Mouse (Mus musculus): ENCODE data around the gene Gtf3c1. TPM values are rescaled to one million over a fixed set of nuclear protein-coding genes. Genes with fewer than 3 reads are reported as not detected.
A peak's percentile ranks its signal among the peaks of the same experiment; 100 is the strongest.
"Not testable (repeated sequence)": the region's sequence is repeated elsewhere in the genome, so short reads cannot be mapped to it uniquely, and the experiment has no call there.

Gene Gtf3c1
- polyA plus RNA-seq, 1 experiment from 2014 or later = 30.5 TPM

DNA sequence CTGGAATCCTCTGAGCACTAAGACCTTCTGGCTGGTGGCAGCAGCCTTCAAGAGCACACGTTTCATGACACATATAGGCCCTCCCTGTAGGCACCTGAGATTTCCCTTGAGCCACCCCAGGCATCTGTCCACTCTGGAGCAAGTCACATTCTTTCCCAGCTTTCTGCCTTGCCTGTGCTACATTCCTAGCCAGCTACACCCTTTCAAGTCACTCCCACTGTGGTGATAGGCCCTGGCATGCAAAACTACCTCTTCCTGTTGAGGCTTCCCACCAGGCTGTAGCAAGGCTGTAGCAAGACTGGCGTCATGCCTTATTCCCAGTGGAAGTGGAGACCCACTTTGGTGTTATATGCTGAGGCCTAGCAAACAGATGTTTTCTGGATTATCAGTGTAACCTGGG is 9.1 kb upstream of the Gtf3c1 start:
- peak overlapping the region; percentile 58 for H3K27ac ChIP-seq (ENCODE audit: low read length)
- no peaks in the 10 kb centered on the region for H3K27me3 ChIP-seq (ENCODE audit: control insufficient read depth, insufficient read depth, low read depth, low read length)
- H3K4me1 ChIP-seq (replicated peaks; ENCODE audit: control insufficient read depth, insufficient read depth, low read length) = peaks cover 17% of the 10 kb centered on the region
- H3K9ac ChIP-seq (ENCODE audit: low read length) = no peak overlapping the region
- no peak overlapping the region for H3K4me3 ChIP-seq (ENCODE audit: low read length)
- no peaks in the 10 kb centered on the region for H3K9me3 ChIP-seq (ENCODE audit: control insufficient read depth, low read length)
- no peaks in the 10 kb centered on the region for H3K36me3 ChIP-seq (ENCODE audit: control insufficient read depth, insufficient read depth, low read length)
- no peak overlapping the region for H3K4me2 ChIP-seq (ENCODE audit: low read depth, low read length)
- WGBS = 51% methylated on average over 2 of the region's 2 CpGs
- ATAC-seq (ENCODE audit: low read depth) = peak; percentile 83

DNA sequence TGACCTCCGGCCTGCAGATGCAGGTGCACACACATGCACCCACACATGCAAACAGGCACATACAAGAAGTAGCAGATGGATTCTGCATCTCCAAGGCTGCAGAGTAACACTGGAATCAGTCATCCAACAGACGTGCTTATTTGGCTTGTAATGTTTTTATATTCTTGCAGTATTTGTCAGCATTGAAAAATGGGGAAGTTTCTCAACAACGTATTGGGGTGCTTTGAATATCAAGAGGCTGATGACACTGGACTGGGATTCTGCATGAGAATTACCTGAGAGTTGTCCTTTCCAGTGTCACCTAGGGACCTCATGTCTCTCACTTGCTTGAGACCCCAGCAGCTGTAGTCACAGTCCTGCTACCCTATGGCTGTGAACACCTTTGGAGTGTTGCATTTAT is 7.2 kb upstream of the Gtf3c1 start:
- no peak for ATAC-seq (ENCODE audit: low read depth)
- Histone ChIP-seq H3K4me2 (ENCODE audit: low read depth, low read length) (no peak overlapping the region), H3K36me3 (ENCODE audit: control insufficient read depth, insufficient read depth, low read length) (no peaks in the 10 kb centered on the region), H3K9me3 (ENCODE audit: control insufficient read depth, low read length) (no peaks in the 10 kb centered on the region), H3K9ac (ENCODE audit: low read length) (no peak overlapping the region), H3K27ac (ENCODE audit: low read length) (no peak overlapping the region), H3K4me1 (replicated peaks; ENCODE audit: control insufficient read depth, insufficient read depth, low read length) (peaks cover 11% of the 10 kb centered on the region), H3K4me3 (ENCODE audit: low read length) (no peak overlapping the region), H3K27me3 (ENCODE audit: control insufficient read depth, insufficient read depth, low read depth, low read length) (no peaks in the 10 kb centered on the region)
- WGBS = 73% methylated on average over 3 of the region's 3 CpGs

DNA sequence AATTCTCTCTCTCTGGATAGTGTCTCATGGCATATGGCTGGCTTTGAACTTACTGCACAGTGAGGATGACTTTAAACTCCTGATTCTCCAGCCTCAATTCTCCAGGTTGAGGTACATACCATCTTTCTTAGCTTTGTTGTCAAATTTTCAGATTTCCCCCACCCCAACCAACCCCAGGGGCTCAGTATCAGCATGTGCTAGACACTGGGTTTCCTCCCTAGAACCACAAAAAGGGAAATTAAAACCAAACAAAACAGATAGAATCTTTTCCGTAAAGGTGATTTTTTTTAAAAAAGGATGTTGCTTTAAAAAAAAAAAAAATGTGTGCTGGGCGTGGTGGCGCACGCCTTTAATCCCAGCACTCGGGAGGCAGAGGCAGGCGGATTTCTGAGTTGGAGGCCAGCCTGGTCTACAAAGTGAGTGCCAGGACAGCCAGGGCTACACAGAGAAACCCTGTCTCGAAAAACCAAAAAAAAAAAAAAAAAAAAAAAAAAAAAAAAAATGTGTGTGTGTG is 6.0 kb upstream of the Gtf3c1 start:
- H3K4me1 ChIP-seq (replicated peaks; ENCODE audit: control insufficient read depth, insufficient read depth, low read length); H3K27ac ChIP-seq (ENCODE audit: low read length); ATAC-seq (ENCODE audit: low read depth); H3K4me3 ChIP-seq (ENCODE audit: low read length); H3K9ac ChIP-seq (ENCODE audit: low read length); H3K4me2 ChIP-seq (ENCODE audit: low read depth, low read length); H3K36me3 ChIP-seq (ENCODE audit: control insufficient read depth, insufficient read depth, low read length); H3K27me3 ChIP-seq (ENCODE audit: control insufficient read depth, insufficient read depth, low read depth, low read length); H3K9me3 ChIP-seq (ENCODE audit: control insufficient read depth, low read length): not testable (repeated sequence)
- WGBS = 89% methylated on average over 6 of the region's 7 CpGs

DNA sequence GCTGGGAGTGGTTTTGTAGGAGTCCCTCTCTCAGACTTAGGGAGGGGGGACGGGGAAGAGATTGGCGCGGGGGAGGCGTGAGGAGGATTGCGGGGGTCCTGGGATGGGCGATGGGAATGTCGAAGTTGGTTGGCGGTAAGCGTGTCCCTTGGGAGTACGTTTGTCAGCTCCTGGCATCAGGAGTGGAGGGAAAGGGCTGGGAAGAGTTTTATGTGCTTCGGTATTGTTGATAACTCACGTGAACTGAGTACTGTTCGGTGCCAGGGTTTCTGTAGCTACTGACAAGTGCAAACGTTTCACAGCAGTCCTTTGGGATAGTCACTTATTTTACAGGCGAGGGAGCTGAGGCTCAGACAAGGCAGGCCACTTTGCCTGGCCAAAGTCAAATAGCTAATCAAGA is 520 bp upstream of the Gtf3c1 start:
- Histone ChIP-seq H3K4me1 (replicated peaks; ENCODE audit: control insufficient read depth, insufficient read depth, low read length) (peaks cover 23% of the 10 kb centered on the region), H3K27ac (ENCODE audit: low read length) (peak overlapping the region; percentile 44), H3K9ac (ENCODE audit: low read length) (peak overlapping the region; percentile 93), H3K27me3 (ENCODE audit: control insufficient read depth, insufficient read depth, low read depth, low read length) (no peaks in the 10 kb centered on the region), H3K4me3 (ENCODE audit: low read length) (peak overlapping the region; percentile 90), H3K9me3 (ENCODE audit: control insufficient read depth, low read length) (no peaks in the 10 kb centered on the region), H3K36me3 (ENCODE audit: control insufficient read depth, insufficient read depth, low read length) (peaks cover 8% of the 10 kb centered on the region), H3K4me2 (ENCODE audit: low read depth, low read length) (peak overlapping the region; percentile 84)
- ATAC-seq (ENCODE audit: low read depth) = no peak; the same call in 1 of the 2 replicates
- under 1% methylated on average over 15 of the region's 15 CpGs for WGBS

DNA sequence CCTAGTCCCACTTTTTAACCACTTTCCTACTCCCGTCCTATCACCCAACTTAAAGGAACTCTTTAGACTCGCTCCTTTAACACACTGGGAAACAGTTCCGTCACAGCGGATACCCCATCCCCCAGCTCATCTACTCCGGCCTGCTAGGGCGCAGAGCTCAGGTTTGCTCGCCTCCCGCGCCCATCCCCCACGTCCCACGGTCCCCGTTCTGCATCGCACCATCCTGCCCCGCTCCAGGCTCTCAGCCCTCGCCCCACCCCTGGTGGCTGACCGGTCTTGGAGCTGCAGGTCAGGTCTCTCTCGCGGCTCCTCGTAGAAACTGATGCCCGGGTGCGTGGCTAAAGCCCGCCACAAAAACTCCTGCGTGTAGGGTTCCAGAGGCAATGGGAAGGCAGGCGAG is 394 bp downstream of the Gtf3c1 start:
- Histone ChIP-seq H3K9ac (ENCODE audit: low read length) (peak overlapping the region; percentile 93), H3K4me1 (replicated peaks; ENCODE audit: control insufficient read depth, insufficient read depth, low read length) (peaks cover 23% of the 10 kb centered on the region), H3K27me3 (ENCODE audit: control insufficient read depth, insufficient read depth, low read depth, low read length) (no peaks in the 10 kb centered on the region), H3K9me3 (ENCODE audit: control insufficient read depth, low read length) (no peaks in the 10 kb centered on the region), H3K27ac (ENCODE audit: low read length) (peak overlapping the region; percentile 93), H3K4me3 (ENCODE audit: low read length) (peak overlapping the region; percentile 90), H3K36me3 (ENCODE audit: control insufficient read depth, insufficient read depth, low read length) (peaks cover 15% of the 10 kb centered on the region), H3K4me2 (ENCODE audit: low read depth, low read length) (peak overlapping the region; percentile 74)
- ATAC-seq (ENCODE audit: low read depth) = peak; percentile 81
- WGBS = under 1% methylated on average over 24 of the region's 24 CpGs

DNA sequence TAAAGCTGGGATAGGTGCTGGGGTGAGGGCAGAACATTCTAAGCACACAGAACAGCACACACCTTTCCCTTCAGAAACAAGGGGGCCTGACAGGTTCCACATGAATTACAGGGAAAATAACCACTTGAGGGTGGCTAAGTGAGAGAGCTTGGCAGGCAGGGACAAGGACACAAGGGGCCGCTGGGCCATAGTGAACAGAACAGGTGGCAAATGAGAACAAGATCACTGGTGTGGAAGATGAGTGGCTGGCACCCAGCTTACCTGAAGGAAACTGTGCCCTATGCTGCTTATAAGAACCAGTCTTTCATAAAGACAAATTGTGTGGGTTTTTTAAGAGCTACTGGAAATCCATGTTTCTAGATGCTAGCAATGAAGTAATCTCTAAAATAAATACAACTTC is 4.8 kb downstream of the Gtf3c1 start:
- Histone ChIP-seq H3K27me3 (ENCODE audit: control insufficient read depth, insufficient read depth, low read depth, low read length) (no peaks in the 10 kb centered on the region), H3K9me3 (ENCODE audit: control insufficient read depth, low read length) (peaks cover 12% of the 10 kb centered on the region), H3K4me3 (ENCODE audit: low read length) (no peak overlapping the region), H3K4me1 (replicated peaks; ENCODE audit: control insufficient read depth, insufficient read depth, low read length) (peaks cover 17% of the 10 kb centered on the region), H3K9ac (ENCODE audit: low read length) (no peak overlapping the region), H3K36me3 (ENCODE audit: control insufficient read depth, insufficient read depth, low read length) (peaks cover 57% of the 10 kb centered on the region), H3K4me2 (ENCODE audit: low read depth, low read length) (no peak overlapping the region), H3K27ac (ENCODE audit: low read length) (no peak overlapping the region)
- 90% methylated on average over 1 of the region's 1 CpGs for WGBS
- ATAC-seq (ENCODE audit: low read depth) = no peak

DNA sequence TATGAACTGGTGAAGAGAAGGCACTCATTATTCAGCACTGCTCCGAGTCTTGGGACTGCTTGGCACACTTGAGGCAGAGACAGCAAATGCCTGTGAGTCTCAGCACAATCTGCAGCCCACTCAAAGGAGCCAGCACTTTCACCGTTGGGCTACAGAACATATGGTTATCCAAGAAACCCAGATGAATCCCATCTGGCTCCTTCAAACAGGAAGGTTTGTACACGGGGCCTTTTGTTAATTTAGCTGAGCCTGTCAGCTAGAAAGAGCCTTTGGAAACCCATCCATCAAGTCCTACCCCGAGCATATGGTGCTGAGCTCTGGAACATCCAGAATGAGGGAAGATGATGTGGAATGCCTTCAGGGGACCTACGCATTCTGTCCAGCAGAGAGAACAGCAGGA is 13.5 kb downstream of the Gtf3c1 start:
- H3K9ac ChIP-seq (ENCODE audit: low read length) = no peak overlapping the region
- H3K27ac ChIP-seq (ENCODE audit: low read length) = no peak overlapping the region
- H3K4me2 ChIP-seq (ENCODE audit: low read depth, low read length) = no peak overlapping the region
- 74% methylated on average over 5 of the region's 5 CpGs for WGBS
- peaks cover 9% of the 10 kb centered on the region for H3K9me3 ChIP-seq (ENCODE audit: control insufficient read depth, low read length)
- no peak overlapping the region for H3K4me3 ChIP-seq (ENCODE audit: low read length)
- no peaks in the 10 kb centered on the region for H3K4me1 ChIP-seq (replicated peaks; ENCODE audit: control insufficient read depth, insufficient read depth, low read length)
- no peak for ATAC-seq (ENCODE audit: low read depth)
- no peaks in the 10 kb centered on the region for H3K27me3 ChIP-seq (ENCODE audit: control insufficient read depth, insufficient read depth, low read depth, low read length)
- peaks cover 63% of the 10 kb centered on the region for H3K36me3 ChIP-seq (ENCODE audit: control insufficient read depth, insufficient read depth, low read length)

DNA sequence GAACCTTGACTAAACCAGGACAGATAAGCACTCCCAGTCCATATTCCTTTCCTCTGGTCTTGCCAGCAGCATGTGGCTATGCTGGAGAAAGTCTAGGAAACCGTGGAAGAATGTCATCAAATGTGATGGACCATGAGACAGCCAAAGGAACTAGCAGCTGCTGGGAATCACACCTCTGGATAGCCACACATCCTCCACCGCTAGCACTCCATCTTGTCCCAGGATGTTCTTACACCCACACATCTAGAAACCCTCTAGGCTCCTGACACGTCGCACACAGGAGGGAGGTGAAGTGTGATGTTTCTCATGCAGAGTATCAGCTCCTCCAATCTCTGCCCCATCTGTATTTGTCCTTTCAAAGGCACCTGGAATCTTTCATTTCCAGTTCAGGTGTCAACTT is 17.1 kb downstream of the Gtf3c1 start:
- Histone ChIP-seq H3K27me3 (ENCODE audit: control insufficient read depth, insufficient read depth, low read depth, low read length) (no peaks in the 10 kb centered on the region), H3K27ac (ENCODE audit: low read length) (no peak overlapping the region; the same call in 1 of the 2 replicates), H3K9ac (ENCODE audit: low read length) (no peak overlapping the region), H3K36me3 (ENCODE audit: control insufficient read depth, insufficient read depth, low read length) (peaks cover 43% of the 10 kb centered on the region), H3K4me1 (replicated peaks; ENCODE audit: control insufficient read depth, insufficient read depth, low read length) (no peaks in the 10 kb centered on the region), H3K4me2 (ENCODE audit: low read depth, low read length) (no peak overlapping the region), H3K9me3 (ENCODE audit: control insufficient read depth, low read length) (no peaks in the 10 kb centered on the region), H3K4me3 (ENCODE audit: low read length) (no peak overlapping the region)
- 81% methylated on average over 4 of the region's 4 CpGs for WGBS
- no peak for ATAC-seq (ENCODE audit: low read depth)

DNA sequence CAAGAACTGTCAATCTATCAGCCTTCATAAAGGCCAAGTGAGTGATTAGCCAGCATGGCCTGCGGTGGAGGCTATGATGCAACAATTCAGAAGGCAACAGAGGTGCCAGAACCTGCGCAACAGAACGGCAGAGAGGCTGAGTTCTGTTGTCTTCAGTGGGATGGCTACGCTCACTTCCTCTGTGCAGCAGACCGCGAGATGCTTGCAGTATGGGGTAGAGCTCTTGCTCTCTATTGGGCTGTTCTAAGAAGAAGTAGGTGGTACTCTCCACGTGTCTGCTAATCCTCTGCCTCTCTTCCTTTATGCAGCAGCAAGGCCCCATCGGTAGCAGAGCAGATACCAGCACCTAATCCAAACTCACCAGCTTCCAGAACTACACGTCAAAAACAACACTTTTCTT is 27.6 kb downstream of the Gtf3c1 start:
- no peak for ATAC-seq (ENCODE audit: low read depth)
- Histone ChIP-seq H3K4me3 (ENCODE audit: low read length) (no peak overlapping the region), H3K27ac (ENCODE audit: low read length) (no peak overlapping the region), H3K4me2 (ENCODE audit: low read depth, low read length) (no peak overlapping the region), H3K36me3 (ENCODE audit: control insufficient read depth, insufficient read depth, low read length) (peaks cover 49% of the 10 kb centered on the region), H3K4me1 (replicated peaks; ENCODE audit: control insufficient read depth, insufficient read depth, low read length) (no peaks in the 10 kb centered on the region), H3K9ac (ENCODE audit: low read length) (no peak overlapping the region), H3K27me3 (ENCODE audit: control insufficient read depth, insufficient read depth, low read depth, low read length) (no peaks in the 10 kb centered on the region), H3K9me3 (ENCODE audit: control insufficient read depth, low read length) (no peaks in the 10 kb centered on the region)
- WGBS = 90% methylated on average over 9 of the region's 9 CpGs

DNA sequence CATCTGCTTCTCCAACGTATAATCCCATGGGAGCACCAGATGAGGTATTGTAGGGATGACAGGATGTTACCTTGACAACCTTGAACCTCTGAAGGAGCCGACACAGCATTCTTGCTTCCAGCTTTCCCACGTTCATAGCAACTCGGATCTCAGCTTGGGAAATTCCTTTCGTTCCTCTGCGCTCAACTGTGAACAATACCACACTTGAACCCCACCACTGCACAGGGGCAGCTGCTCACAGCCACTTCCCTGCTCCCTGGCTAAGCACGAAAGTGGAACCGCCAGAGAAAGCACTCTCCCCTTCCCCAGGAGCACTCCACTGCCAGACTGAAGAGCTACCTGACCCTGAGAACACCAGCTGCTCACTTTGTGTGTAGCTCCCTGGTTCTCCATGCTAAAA is 28.8 kb downstream of the Gtf3c1 start:
- Histone ChIP-seq H3K4me2 (ENCODE audit: low read depth, low read length) (no peak overlapping the region), H3K9me3 (ENCODE audit: control insufficient read depth, low read length) (no peaks in the 10 kb centered on the region), H3K4me3 (ENCODE audit: low read length) (no peak overlapping the region), H3K4me1 (replicated peaks; ENCODE audit: control insufficient read depth, insufficient read depth, low read length) (no peaks in the 10 kb centered on the region), H3K27ac (ENCODE audit: low read length) (no peak overlapping the region), H3K27me3 (ENCODE audit: control insufficient read depth, insufficient read depth, low read depth, low read length) (no peaks in the 10 kb centered on the region), H3K36me3 (ENCODE audit: control insufficient read depth, insufficient read depth, low read length) (peaks cover 57% of the 10 kb centered on the region), H3K9ac (ENCODE audit: low read length) (no peak overlapping the region)
- 76% methylated on average over 8 of the region's 8 CpGs for WGBS
- ATAC-seq (ENCODE audit: low read depth) = no peak
